24 mouse cellular contexts compared by ENCODE assay signal in the genomic region with DNA sequence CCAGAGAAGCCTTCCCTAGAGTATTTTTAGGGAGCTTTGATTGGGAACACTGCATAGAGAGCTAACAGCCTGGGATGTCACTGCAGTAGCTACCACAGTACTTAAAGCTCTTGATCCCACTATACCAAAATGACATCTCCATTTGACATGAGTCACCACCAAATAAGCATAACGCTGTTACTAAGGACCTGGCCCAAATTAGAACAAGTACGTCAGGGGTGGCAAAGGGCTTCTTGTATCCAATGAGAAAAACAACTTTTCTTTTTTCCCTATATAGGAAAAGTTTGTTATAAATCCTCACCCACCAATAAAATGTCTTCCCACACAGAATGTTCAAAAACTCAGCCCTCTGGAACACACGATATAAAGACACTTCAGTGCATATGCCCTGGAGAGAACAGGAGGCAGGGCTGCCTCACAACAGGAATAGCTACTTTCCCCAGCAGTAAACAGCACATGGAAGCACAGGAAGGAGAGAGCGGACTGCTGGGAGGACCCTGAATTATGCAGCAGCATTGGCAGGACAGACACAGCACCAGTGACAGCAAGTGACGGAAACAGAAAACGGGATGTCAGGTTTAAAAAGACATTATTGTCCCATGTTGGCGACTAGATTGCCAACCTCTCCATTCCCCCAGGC.
DNase-seq lines count a peak whose midpoint lies in the region; ATAC-seq and TF ChIP-seq lines count a peak whose summit lies in the region.
"Had no signal": no experiment of that assay in that cellular context is flagged by ENCODE, and none has a peak within 500 bp of the region (broad histone marks: within the 10 kb centered on the region; RNA-seq: fewer than 3 reads in every experiment).

No protein-coding gene starts in this region.

- H3K4me2 ChIP-seq in heart, embryonic 15.5 days: no peak overlapping the region
- H3K4me2 ChIP-seq: embryonic facial prominence, embryonic 12.5 days; forebrain, embryonic 13.5 days; hindbrain, embryonic 14.5 days; limb, embryonic 13.5 days; liver, embryonic 13.5 days; lung, embryonic 15.5 days had no signal

- H3K4me3 ChIP-seq in gastrocnemius, adult 2 months: no peak overlapping the region
- H3K4me3 ChIP-seq in heart, embryonic 15.5 days: no peak overlapping the region
- H3K4me3 ChIP-seq: embryonic facial prominence, embryonic 12.5 days; erythroblast, embryonic 14.5 days; forebrain, embryonic 13.5 days; limb, embryonic 13.5 days; liver, embryonic 13.5 days; lung, embryonic 15.5 days; midbrain, embryonic 10.5 days had no signal

- no peak overlapping the region for H3K9ac ChIP-seq in heart, embryonic 15.5 days
- H3K9ac ChIP-seq: embryonic facial prominence, embryonic 12.5 days; forebrain, embryonic 13.5 days; hindbrain, embryonic 14.5 days; limb, embryonic 13.5 days; liver, embryonic 13.5 days; lung, embryonic 15.5 days had no signal

- no peak for TF ChIP-seq CTCF in gastrocnemius, adult 2 months (IDR thresholded peaks at IDR 0.05)

- 0 out of 2 replicates have a peak, but pooled peaks cover 4% of the 10 kb centered on the region for H3K36me3 ChIP-seq in heart, embryonic 15.5 days
- H3K36me3 ChIP-seq: lung, embryonic 15.5 days had no signal

- WGBS in heart, embryonic 15.5 days: 67% methylated on average over 7 of the region's 7 CpGs

- H3K27ac ChIP-seq in gastrocnemius, adult 2 months: peak overlapping the region; percentile 31; the same call in 1 of the 2 replicates
- peak overlapping the region; percentile 71 for H3K27ac ChIP-seq in heart, embryonic 15.5 days
- H3K27ac ChIP-seq: embryonic facial prominence, embryonic 12.5 days; forebrain, embryonic 13.5 days; hindbrain, embryonic 14.5 days; limb, embryonic 13.5 days; liver, embryonic 13.5 days; lung, embryonic 15.5 days; midbrain, embryonic 10.5 days had no signal

- H3K27me3 ChIP-seq in heart, embryonic 15.5 days: no peaks in the 10 kb centered on the region
- H3K27me3 ChIP-seq: embryonic facial prominence, embryonic 12.5 days; forebrain, embryonic 13.5 days; liver, embryonic 13.5 days; lung, embryonic 15.5 days had no signal

- intact Hi-C loops in gastrocnemius, adult 2 months (cut with DNase I): no loop called here
- intact Hi-C loops in heart, postnatal 14 days (cut with DNase I): no loop called here
- intact Hi-C loops in left cerebral cortex, postnatal 14 days (cut with DNase I): no loop called here
- intact Hi-C loops in left cerebral cortex, postnatal 10 days (cut with DNase I): no loop called here

- peaks cover 34% of the 10 kb centered on the region for H3K4me1 ChIP-seq in heart, embryonic 15.5 days (replicated peaks)
- H3K4me1 ChIP-seq: embryonic facial prominence, embryonic 12.5 days; limb, embryonic 13.5 days; liver, embryonic 13.5 days; lung, embryonic 15.5 days had no signal

- no peak for ATAC-seq in heart, embryonic 15.5 days (replicated peaks; ENCODE audit: insufficient number of reproducible peaks, insufficient read depth, low FRiP score, low read depth)
- ATAC-seq: activated CD4-positive, CD25-positive, alpha-beta regulatory T cell, adult 4 months; forebrain, embryonic 13.5 days had no signal

- no peaks in the 10 kb centered on the region for H3K9me3 ChIP-seq in heart, embryonic 15.5 days (replicated peaks)
- H3K9me3 ChIP-seq: embryonic facial prominence, embryonic 12.5 days; forebrain, embryonic 13.5 days; G1E; limb, embryonic 13.5 days; liver, embryonic 13.5 days; lung, embryonic 15.5 days; midbrain, embryonic 10.5 days had no signal

- DNase-seq in gastrocnemius, adult 2 months: no peak
- no peak for DNase-seq in gastrocnemius, postnatal 4 days (ENCODE audit: low spot score in 2 of 2)
- no peak for DNase-seq in heart, postnatal 14 days
- DNase-seq in left cerebral cortex, postnatal 14 days (ENCODE audit: low spot score in 2 of 2): peak; percentile 49 to 76
- DNase-seq in left cerebral cortex, postnatal 10 days (ENCODE audit: extremely low spot score in 1 of 2, low spot score in 2 of 2): no peak
- DNase-seq in brain, adult 2 months (ENCODE audit: low read depth, low spot score): peak; percentile 73
- no peak for DNase-seq in retina, embryonic 14.5 days (ENCODE audit: low spot score)
- DNase-seq: adrenal gland, postnatal 10 days; cerebellum, adult 9-11 months; kidney, adult 8-10 months; kidney, postnatal 14 days; liver, embryonic 13.5 days; lung, postnatal 4 days; retina, postnatal 1 day had no signal

Comparison
In these comparisons a context has a peak if more than half of its experiments do, and no peak if none do; other contexts are left out.
1. DNase-seq: peak in left cerebral cortex, postnatal 14 days (2 of 2) and brain, adult 2 months (single experiment); none in gastrocnemius, adult 2 months (single experiment), gastrocnemius, postnatal 4 days (0 of 2), heart, postnatal 14 days (0 of 2), left cerebral cortex, postnatal 10 days (0 of 2) and retina, embryonic 14.5 days (single experiment).